Mouse (Mus musculus) heart, embryonic 16.5 days (tissue): ENCODE results near the gene Scd4. TPM values are rescaled to one million over a fixed set of nuclear protein-coding genes. Genes with fewer than 3 reads are reported as not detected.

ENCODE experiments used
- ATAC-seq: fragments of 200-750 bp; cut with Nextera tagmentation; replicated peaks from 2 replicates; pipeline ENCODE4 v1.8.0; 2017; ENCODE audit warnings: moderate number of reproducible peaks; ENCODE audit not compliant: insufficient read depth, low FRiP score; ENCODE audit errors: extremely low read depth
- H3K27ac ChIP-seq: fragments of 300-500 bp; sonication (generic); 2 replicates; pipeline ENCODE4 v1.5.1; 2014; ENCODE audit warnings: mild to moderate bottlenecking, low read length, control low read depth, moderate library complexity
- H3K27me3 ChIP-seq: fragments of 300-500 bp; sonication (generic); 2 replicates; pipeline ENCODE4 v1.6.1; 2014; ENCODE audit warnings: low read length, mixed read lengths; ENCODE audit not compliant: control insufficient read depth, insufficient read depth
- H3K36me3 ChIP-seq: fragments of 300-500 bp; sonication (generic); 2 replicates; pipeline ENCODE4 v1.6.1; 2014; ENCODE audit not compliant: control insufficient read depth, insufficient read depth
- H3K4me1 ChIP-seq: fragments of 300-500 bp; sonication (generic); 2 replicates; pipeline ENCODE4 v1.6.1; 2014; ENCODE audit warnings: low read length, mixed read lengths; ENCODE audit not compliant: control insufficient read depth, insufficient read depth
- H3K4me2 ChIP-seq: fragments of 300-500 bp; sonication (generic); 2 replicates; pipeline ENCODE4 v1.6.1; 2014; ENCODE audit warnings: low read depth, mild to moderate bottlenecking, control low read depth, low read length
- H3K4me3 ChIP-seq: fragments of 300-500 bp; sonication (generic); 2 replicates; pipeline ENCODE4 v1.5.1; 2014; ENCODE audit warnings: mild to moderate bottlenecking, control low read depth, low read length
- H3K9ac ChIP-seq: fragments of 300-500 bp; sonication (generic); 2 replicates; pipeline ENCODE4 v1.6.1; 2014; ENCODE audit warnings: low read length, control low read depth
- H3K9me3 ChIP-seq: fragments of 300-500 bp; sonication (generic); replicated peaks from 2 replicates; pipeline ENCODE4 v1.6.1; 2016; ENCODE audit warnings: low read length; ENCODE audit not compliant: control insufficient read depth
- WGBS: fragments of 180-500 bp; shearing (Covaris S2); extraction: QIAGEN DNeasy Blood & Tissue Kit; methylation state at CpG from one replicate; pipeline ENCODE4 v1.1.7; 2014; 5-methylcytosine and 5-hydroxymethylcytosine counted together
- polyA plus RNA-seq: library from polyadenylated mRNA; unstranded; fragments of >200 nt; fragmentation: Nextera tagmentation; extraction: Ambion mirVana; gene quantifications from 2 replicates; pipeline ENCODE4 v1.2.1, GENCODE M21; 2015

Scd4 gene
- polyA plus RNA-seq, 1 experiment from 2014 or later = 4.8 TPM

DNA sequence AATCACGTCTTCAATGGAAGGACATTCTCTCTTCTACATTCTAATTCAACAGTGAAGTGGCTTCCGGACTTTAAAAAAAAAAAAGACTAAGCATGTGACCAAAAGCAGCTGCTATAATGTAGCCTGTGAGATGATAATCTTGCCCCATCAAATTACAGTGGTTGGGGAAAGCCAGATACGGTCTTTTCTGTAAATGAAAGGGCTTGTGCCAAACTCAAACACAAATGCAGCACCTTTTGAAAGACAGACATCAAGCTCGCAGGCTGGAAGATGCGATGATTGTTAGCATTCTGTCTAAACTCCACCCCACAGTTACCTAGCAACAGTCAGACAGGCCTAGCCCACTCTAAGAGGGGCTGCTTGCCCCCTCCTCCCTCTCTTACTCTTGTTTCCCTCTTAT is 22.1 kb upstream of the Scd4 start:
- Histone ChIP-seq H3K9me3 (no peaks in the 10 kb centered on the region), H3K4me2 (no peak overlapping the region), H3K4me3 (no peak overlapping the region), H3K27ac (no peak overlapping the region), H3K4me1 (peaks cover 5% of the 10 kb centered on the region; the same call in 1 of the 2 replicates), H3K27me3 (no peaks in the 10 kb centered on the region), H3K36me3 (peaks cover 22% of the 10 kb centered on the region), H3K9ac (no peak overlapping the region)
- 57% methylated on average over 5 of the region's 5 CpGs for WGBS
- ATAC-seq = no peak

- Histone ChIP-seq H3K27me3 (no peaks in the 10 kb centered on the region), H3K4me3 (no peak overlapping the region), H3K4me1 (peaks cover 5% of the 10 kb centered on the region; the same call in 1 of the 2 replicates), H3K4me2 (no peak overlapping the region), H3K9ac (no peak overlapping the region), H3K36me3 (peaks cover 16% of the 10 kb centered on the region), H3K27ac (no peak overlapping the region), H3K9me3 (no peaks in the 10 kb centered on the region)
- WGBS = 70% methylated on average over 8 of the region's 8 CpGs
- ATAC-seq = no peak
These were observed 21.4 kb upstream of the Scd4 start for GRCm38 (mm10) chr19:44311306-44312006.

- no peaks in the 10 kb centered on the region for H3K9me3 ChIP-seq
- no peak overlapping the region for H3K9ac ChIP-seq
- H3K36me3 ChIP-seq = peaks cover 15% of the 10 kb centered on the region
- no peak overlapping the region for H3K4me2 ChIP-seq
- peaks cover 5% of the 10 kb centered on the region; the same call in 1 of the 2 replicates for H3K4me1 ChIP-seq
- no peak overlapping the region for H3K4me3 ChIP-seq
- 41% methylated on average over 4 of the region's 4 CpGs for WGBS
- no peaks in the 10 kb centered on the region for H3K27me3 ChIP-seq
- no peak for ATAC-seq
- no peak overlapping the region for H3K27ac ChIP-seq
These were observed 20.9 kb upstream of the Scd4 start for GRCm38 (mm10) chr19:44312007-44312360.

GRCm38 (mm10) chr19:44313066-44313465 is 19.8 kb upstream of the Scd4 start:
- Histone ChIP-seq H3K9ac (no peak overlapping the region), H3K27ac (no peak overlapping the region), H3K27me3 (no peaks in the 10 kb centered on the region), H3K4me3 (no peak overlapping the region), H3K4me2 (no peak overlapping the region), H3K4me1 (peaks cover 5% of the 10 kb centered on the region; the same call in 1 of the 2 replicates), H3K36me3 (peaks cover 5% of the 10 kb centered on the region; the same call in 1 of the 2 replicates), H3K9me3 (no peaks in the 10 kb centered on the region)
- WGBS = 77% methylated on average over 3 of the region's 3 CpGs
- no peak for ATAC-seq

DNA sequence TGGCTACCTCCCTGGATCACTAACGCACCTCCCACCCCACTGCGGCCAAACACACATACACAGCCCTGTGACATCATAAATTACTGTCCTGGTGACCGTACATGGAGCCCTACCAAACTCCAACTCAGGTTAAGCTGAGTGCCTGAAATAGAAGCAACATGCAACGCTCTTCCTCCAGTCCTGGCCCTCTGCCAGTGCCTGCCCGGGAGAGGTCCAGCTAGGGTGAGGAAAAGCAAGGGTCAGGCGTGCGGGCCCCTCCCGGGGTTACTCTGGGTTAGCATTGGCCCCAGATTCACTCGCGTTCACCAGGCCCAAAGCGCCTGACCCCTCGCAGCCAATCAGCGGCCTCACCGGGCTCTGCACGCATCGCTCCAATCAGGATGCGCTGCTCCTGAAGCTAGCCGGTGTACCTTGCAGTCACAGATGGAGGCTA is 18.5 kb upstream of the Scd4 start:
- peak; percentile 95 for ATAC-seq
- Histone ChIP-seq H3K9ac (peak overlapping the region; percentile 72), H3K9me3 (peaks cover 4% of the 10 kb centered on the region; the same call in 1 of the 2 replicates), H3K36me3 (peaks cover under 1% of the 10 kb centered on the region; the same call in 1 of the 2 replicates), H3K4me3 (peak overlapping the region; percentile 60), H3K4me1 (peaks cover 5% of the 10 kb centered on the region; the same call in 1 of the 2 replicates), H3K27me3 (no peaks in the 10 kb centered on the region), H3K27ac (peak overlapping the region; percentile 91), H3K4me2 (peak overlapping the region; percentile 75)
- WGBS = 2% methylated on average over 18 of the region's 18 CpGs

DNA sequence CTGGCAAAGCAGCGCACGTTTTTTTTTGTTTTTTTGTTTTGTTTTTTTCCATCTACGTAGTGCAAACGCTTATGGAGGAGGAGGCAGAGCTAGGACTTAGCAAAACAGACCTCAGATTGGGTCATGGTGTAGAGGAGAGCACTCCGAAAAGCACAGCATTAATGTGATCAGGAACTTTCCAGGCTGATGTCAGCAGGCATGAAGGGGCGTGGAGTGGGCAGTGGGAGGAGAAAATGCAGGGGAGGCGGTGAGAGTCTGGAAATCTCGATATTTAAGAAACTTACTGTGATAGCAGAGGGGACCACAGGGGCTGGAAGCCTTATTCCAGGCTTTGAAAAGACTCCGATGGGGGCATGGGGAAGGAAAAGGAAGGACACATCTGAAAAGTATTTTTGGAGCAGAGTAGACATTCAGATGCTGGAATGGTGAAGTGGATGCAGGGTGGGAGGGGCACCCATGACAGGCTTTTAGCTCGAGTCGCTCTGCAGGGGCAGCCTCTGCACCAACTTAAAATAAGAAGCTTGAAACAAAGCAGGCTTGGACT is 17.9 kb upstream of the Scd4 start:
- Histone ChIP-seq H3K4me3 (peak overlapping the region; percentile 60), H3K9ac (peak overlapping the region; percentile 72), H3K27me3 (no peaks in the 10 kb centered on the region), H3K36me3 (no peaks in the 10 kb centered on the region), H3K27ac (peak overlapping the region; percentile 91), H3K4me2 (peak overlapping the region; percentile 75), H3K4me1 (peaks cover 5% of the 10 kb centered on the region; the same call in 1 of the 2 replicates), H3K9me3 (peaks cover 4% of the 10 kb centered on the region; the same call in 1 of the 2 replicates)
- peak; percentile 61 for ATAC-seq
- WGBS = 1% methylated on average over 11 of the region's 11 CpGs

GRCm38 (mm10) chr19:44316752-44317315 is 16.1 kb upstream of the Scd4 start:
- H3K36me3 ChIP-seq = no peaks in the 10 kb centered on the region
- H3K4me3 ChIP-seq = no peak overlapping the region
- no peaks in the 10 kb centered on the region for H3K27me3 ChIP-seq
- no peak overlapping the region for H3K4me2 ChIP-seq
- 70% methylated on average over 5 of the region's 5 CpGs for WGBS
- peaks cover 5% of the 10 kb centered on the region; the same call in 1 of the 2 replicates for H3K4me1 ChIP-seq
- no peak for ATAC-seq
- H3K9ac ChIP-seq = no peak overlapping the region
- no peak overlapping the region for H3K27ac ChIP-seq
- peaks cover 4% of the 10 kb centered on the region; the same call in 1 of the 2 replicates for H3K9me3 ChIP-seq

DNA sequence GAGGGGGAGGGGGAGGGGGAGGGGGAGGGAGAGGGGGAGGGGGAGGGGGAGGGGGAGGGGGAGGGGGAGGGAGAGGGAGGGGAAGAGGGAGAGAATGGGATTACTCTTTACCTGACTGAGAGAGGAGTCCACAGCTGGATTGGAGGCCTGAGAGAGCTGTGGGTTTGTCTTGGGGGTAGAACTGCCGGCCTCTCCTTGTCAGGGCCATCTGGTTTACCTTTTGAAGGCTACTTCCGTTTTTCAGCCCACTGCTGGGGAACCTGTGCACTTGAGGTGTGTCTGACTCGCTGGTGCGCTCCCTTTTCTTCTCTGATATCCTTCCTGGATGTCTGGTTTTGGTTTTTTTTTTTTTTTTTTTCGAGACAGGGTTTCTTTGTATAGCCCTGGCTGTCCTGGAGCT is 15.5 kb upstream of the Scd4 start:
- Histone ChIP-seq H3K9ac (no peak overlapping the region), H3K27ac (no peak overlapping the region), H3K9me3 (peaks cover 4% of the 10 kb centered on the region; the same call in 1 of the 2 replicates), H3K27me3 (no peaks in the 10 kb centered on the region), H3K36me3 (no peaks in the 10 kb centered on the region), H3K4me1 (peaks cover 5% of the 10 kb centered on the region; the same call in 1 of the 2 replicates), H3K4me2 (no peak overlapping the region), H3K4me3 (no peak overlapping the region)
- WGBS = 74% methylated on average over 5 of the region's 5 CpGs
- no peak for ATAC-seq

- Histone ChIP-seq H3K4me2 (no peak overlapping the region), H3K4me1 (peaks cover 5% of the 10 kb centered on the region; the same call in 1 of the 2 replicates), H3K27ac (no peak overlapping the region), H3K4me3 (no peak overlapping the region), H3K36me3 (no peaks in the 10 kb centered on the region), H3K27me3 (no peaks in the 10 kb centered on the region), H3K9ac (no peak overlapping the region), H3K9me3 (peaks cover 4% of the 10 kb centered on the region; the same call in 1 of the 2 replicates)
- no peak for ATAC-seq
These were observed 14.3 kb upstream of the Scd4 start for GRCm38 (mm10) chr19:44318545-44318944.
